Mouse (Mus musculus) limb, embryonic 11.5 days (tissue): ENCODE data around the gene Ppp1ca. TPM values are rescaled to one million over a fixed set of nuclear protein-coding genes. Genes with fewer than 3 reads are reported as not detected.

Experiments used
- ATAC-seq: fragments of 200-750 bp; cut with Nextera tagmentation; 2 replicates; pipeline ENCODE4 v1.8.0; 2017; ENCODE audit warnings: low read depth; ENCODE audit not compliant: insufficient number of reproducible peaks, low FRiP score, low TSS enrichment
- DNase-seq: peaks from one replicate; pipeline ENCODE4 v3.0.0-alpha.2; 2015; ENCODE audit warnings: low spot score
- H3K27ac ChIP-seq: fragments of 300-500 bp; sonication (generic); replicated peaks from 2 replicates; pipeline ENCODE4 v1.5.1; 2014; ENCODE audit warnings: low read depth, mild to moderate bottlenecking, low read length
- H3K27me3 ChIP-seq: fragments of 300-500 bp; sonication (generic); 2 replicates; pipeline ENCODE4 v1.6.1; 2014; ENCODE audit warnings: mild to moderate bottlenecking, low read length, mixed read lengths; ENCODE audit not compliant: control insufficient read depth, insufficient read depth
- H3K36me3 ChIP-seq: fragments of 300-500 bp; sonication (generic); 2 replicates; pipeline ENCODE4 v1.6.1; 2014; ENCODE audit warnings: mild to moderate bottlenecking, low read length, moderate library complexity, mixed read lengths; ENCODE audit not compliant: control insufficient read depth, insufficient read depth
- H3K4me1 ChIP-seq: fragments of 300-500 bp; sonication (generic); 2 replicates; pipeline ENCODE4 v1.6.1; 2014; ENCODE audit warnings: low read length, mixed read lengths; ENCODE audit not compliant: control insufficient read depth, insufficient read depth
- H3K4me2 ChIP-seq: fragments of 300-500 bp; sonication (generic); 2 replicates; pipeline ENCODE4 v1.6.1; 2014; ENCODE audit warnings: low read depth, mild to moderate bottlenecking, moderate library complexity; ENCODE audit not compliant: severe bottlenecking
- H3K4me3 ChIP-seq: fragments of 300-500 bp; sonication (generic); 2 replicates; pipeline ENCODE4 v1.5.1; 2014; ENCODE audit warnings: low read depth, low read length
- H3K9ac ChIP-seq: fragments of 300-500 bp; sonication (generic); 2 replicates; pipeline ENCODE4 v1.6.1; 2014; ENCODE audit warnings: mild to moderate bottlenecking, low read length
- H3K9me3 ChIP-seq: fragments of 300-500 bp; sonication (generic); 2 replicates; pipeline ENCODE4 v1.6.1; 2016; ENCODE audit warnings: low read length; ENCODE audit not compliant: control insufficient read depth
- WGBS: fragments of 180-500 bp; shearing (Covaris S2); extraction: QIAGEN DNeasy Blood & Tissue Kit; methylation state at CpG from one replicate; pipeline ENCODE4 v1.1.7; 2014; 5-methylcytosine and 5-hydroxymethylcytosine counted together
- polyA plus RNA-seq: library from polyadenylated mRNA; unstranded; fragments of >200 nt; fragmentation: Nextera tagmentation; extraction: Ambion mirVana; gene quantifications from 2 replicates; pipeline ENCODE4 v1.2.1, GENCODE M21; 2014

The Ppp1ca gene
- polyA plus RNA-seq, 1 experiment from 2014 or later, result 995 TPM

- Histone ChIP-seq H3K4me3 (no peak overlapping the region), H3K36me3 (peaks cover 21% of the 10 kb centered on the region), H3K27ac (no peak overlapping the region), H3K27me3 (no peaks in the 10 kb centered on the region), H3K4me1 (peaks cover 14% of the 10 kb centered on the region), H3K9me3 (no peaks in the 10 kb centered on the region), H3K4me2 (no peak overlapping the region), H3K9ac (no peak overlapping the region)
- DNase-seq, result no peak
- no peak for ATAC-seq
- 85% methylated on average over 8 of the region's 8 CpGs for WGBS
Observed at GRCm38 (mm10) chr19:4152445-4153231, 39.2 kb upstream of the Ppp1ca start.

DNA sequence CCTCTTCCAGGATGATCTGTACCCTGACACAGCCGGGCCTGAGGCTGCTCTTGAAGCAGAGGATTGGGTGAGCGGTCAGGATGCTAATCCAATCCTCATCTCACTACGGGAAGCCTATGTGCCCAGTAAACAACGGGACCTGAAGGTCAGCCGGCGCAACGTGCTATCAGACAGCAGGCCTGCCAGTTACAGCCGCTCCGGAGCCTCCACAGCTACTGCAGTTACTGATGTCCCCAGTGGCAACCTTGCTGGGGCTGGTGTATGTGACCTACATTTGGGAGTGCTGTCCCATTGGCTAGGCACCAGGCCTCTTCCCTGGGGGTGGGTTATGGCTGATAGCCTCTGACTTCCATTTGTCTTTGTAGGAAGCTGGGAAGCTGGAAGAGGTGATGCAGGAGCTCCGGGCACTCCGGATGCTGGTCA is 38.6 kb upstream of the Ppp1ca start, which contains the start of gene Ptprcap:
Gene Ptprcap (plus strand): TSS at position 373 of the 423 bp plus-strand sequence.
- H3K27me3 ChIP-seq, result no peaks in the 10 kb centered on the region
- no peak within 1 kb of the TSS for H3K9ac ChIP-seq
- H3K9me3 ChIP-seq, result no peaks in the 10 kb centered on the region
- H3K36me3 ChIP-seq, result peaks cover 23% of the 10 kb centered on the region
- no peak for ATAC-seq
- no peak within 1 kb of the TSS for H3K27ac ChIP-seq
- DNase-seq, result no peak
- 76% methylated on average over 11 of the region's 11 CpGs for WGBS
- peaks cover 8% of the 10 kb centered on the region for H3K4me1 ChIP-seq
- H3K4me2 ChIP-seq, result no peak within 1 kb of the TSS
- no peak within 1 kb of the TSS for H3K4me3 ChIP-seq

- H3K27me3 ChIP-seq, result no peaks in the 10 kb centered on the region
- no peaks in the 10 kb centered on the region for H3K4me1 ChIP-seq
- no peak overlapping the region for H3K4me2 ChIP-seq
- DNase-seq (no peak), ATAC-seq (no peak)
- H3K27ac ChIP-seq, result no peak overlapping the region
- 80% methylated on average over 13 of the region's 13 CpGs for WGBS
- H3K9me3 ChIP-seq, result no peaks in the 10 kb centered on the region
- peaks cover 26% of the 10 kb centered on the region for H3K36me3 ChIP-seq
- H3K9ac ChIP-seq, result no peak overlapping the region
- H3K4me3 ChIP-seq, result no peak overlapping the region
Observed at GRCm38 (mm10) chr19:4154437-4155222, 37.2 kb upstream of the Ppp1ca start.

- no peaks in the 10 kb centered on the region for H3K4me1 ChIP-seq
- no peak overlapping the region for H3K27ac ChIP-seq
- WGBS, result 81% methylated on average over 6 of the region's 6 CpGs
Observed at GRCm38 (mm10) chr19:4155223-4156072, 36.4 kb upstream of the Ppp1ca start.

GRCm38 (mm10) chr19:4156073-4156579 is 35.7 kb upstream of the Ppp1ca start:
- Histone ChIP-seq H3K4me3 (no peak overlapping the region), H3K9ac (no peak overlapping the region), H3K27ac (no peak overlapping the region), H3K4me1 (no peaks in the 10 kb centered on the region), H3K36me3 (peaks cover 24% of the 10 kb centered on the region), H3K27me3 (no peaks in the 10 kb centered on the region), H3K9me3 (no peaks in the 10 kb centered on the region), H3K4me2 (no peak overlapping the region)
- WGBS, result 75% methylated on average over 20 of the region's 20 CpGs
- ATAC-seq (no peak), DNase-seq (no peak)

More at GRCm38 (mm10) chr19:4155223-4156072, 36.4 kb upstream of the Ppp1ca start:
- H3K9me3 ChIP-seq, result no peaks in the 10 kb centered on the region
- H3K27me3 ChIP-seq, result no peaks in the 10 kb centered on the region
- H3K4me2 ChIP-seq, result no peak overlapping the region
- no peak for DNase-seq
- no peak overlapping the region for H3K4me3 ChIP-seq
- H3K36me3 ChIP-seq, result peaks cover 26% of the 10 kb centered on the region
- no peak for ATAC-seq
- no peak overlapping the region for H3K9ac ChIP-seq

GRCm38 (mm10) chr19:4156771-4157170 is 35.1 kb upstream of the Ppp1ca start:
- Histone ChIP-seq H3K9ac (no peak overlapping the region), H3K4me2 (no peak overlapping the region), H3K4me1 (no peaks in the 10 kb centered on the region), H3K9me3 (no peaks in the 10 kb centered on the region), H3K4me3 (no peak overlapping the region), H3K36me3 (peaks cover 21% of the 10 kb centered on the region), H3K27ac (no peak overlapping the region), H3K27me3 (no peaks in the 10 kb centered on the region)
- DNase-seq (no peak), ATAC-seq (no peak)
- 88% methylated on average over 12 of the region's 12 CpGs for WGBS

DNA sequence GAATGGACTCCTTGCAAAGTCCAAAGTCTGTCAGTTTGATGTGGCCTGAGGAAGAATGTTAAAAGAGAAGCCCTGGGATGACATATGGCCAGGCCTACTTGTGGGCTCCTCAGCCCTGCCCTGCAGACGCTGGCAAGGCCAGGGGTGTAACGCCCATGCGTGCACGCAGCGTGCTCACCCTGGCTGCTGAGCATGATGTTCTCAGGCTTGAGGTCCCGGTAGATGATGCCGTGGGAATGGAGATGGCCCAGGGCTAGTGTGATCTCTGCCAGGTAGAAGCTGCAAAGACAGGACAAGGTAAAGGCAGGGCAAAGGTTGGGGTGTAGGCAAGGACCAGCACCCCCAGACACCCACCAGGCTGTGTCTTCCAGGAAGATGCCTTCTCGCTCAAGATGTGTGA is 32.8 kb upstream of the Ppp1ca start:
- peaks cover 18% of the 10 kb centered on the region; the same call in 1 of the 2 replicates for H3K36me3 ChIP-seq
- H3K27me3 ChIP-seq, result no peaks in the 10 kb centered on the region
- H3K4me3 ChIP-seq, result no peak overlapping the region
- DNase-seq (no peak), ATAC-seq (no peak)
- H3K4me1 ChIP-seq, result peaks cover 4% of the 10 kb centered on the region
- H3K27ac ChIP-seq, result no peak overlapping the region
- no peaks in the 10 kb centered on the region for H3K9me3 ChIP-seq
- H3K4me2 ChIP-seq, result no peak overlapping the region
- 92% methylated on average over 8 of the region's 8 CpGs for WGBS
- no peak overlapping the region for H3K9ac ChIP-seq
